Mouse (Mus musculus) thymus, adult 2 months (tissue): ENCODE measurements around the gene Atg16l2. TPM values are rescaled to one million over a fixed set of nuclear protein-coding genes. Genes with fewer than 3 reads are reported as not detected.

Source experiments
- DNase-seq: peaks from one replicate; pipeline ENCODE4 v3.0.0; 2021
- H3K27ac ChIP-seq: fragments of 200-500 bp; 2 replicates; pipeline ENCODE4 v1.5.1; 2012; ENCODE audit warnings: low read length, control low read depth; ENCODE audit not compliant: control insufficient read depth, insufficient read depth
- H3K27me3 ChIP-seq: fragments of 200-500 bp; 2 replicates; pipeline ENCODE4 v1.6.1; 2012; ENCODE audit warnings: mild to moderate bottlenecking, low read length, moderate library complexity, mixed read lengths; ENCODE audit not compliant: control insufficient read depth, insufficient read depth
- H3K36me3 ChIP-seq: fragments of 200-500 bp; 2 replicates; pipeline ENCODE4 v1.6.1; 2012; ENCODE audit warnings: mild to moderate bottlenecking, low read length, moderate library complexity; ENCODE audit not compliant: control insufficient read depth, insufficient read depth
- H3K4me1 ChIP-seq: fragments of 200-500 bp; replicated peaks from 2 replicates; pipeline ENCODE4 v1.6.1; 2012; ENCODE audit warnings: low read length; ENCODE audit not compliant: control insufficient read depth, insufficient read depth
- H3K4me3 ChIP-seq: fragments of 200-500 bp; 2 replicates; pipeline ENCODE4 v1.5.1; 2012; ENCODE audit warnings: mild to moderate bottlenecking, low read length, control low read depth, moderate library complexity; ENCODE audit not compliant: control insufficient read depth, insufficient read depth
- CTCF ChIP-seq: fragments of 200-500 bp; IDR thresholded peaks from 2 replicates; pipeline ENCODE4 v1.5.1; 2012; ENCODE audit warnings: mild to moderate bottlenecking, control low read depth, low read length, moderate library complexity, borderline replicate concordance; ENCODE audit not compliant: control insufficient read depth, poor library complexity, insufficient read depth; ENCODE audit errors: extremely low read depth
- POLR2A ChIP-seq: fragments of 200-500 bp; IDR thresholded peaks from 2 replicates; pipeline ENCODE4 v1.6.1; 2012; ENCODE audit warnings: mild to moderate bottlenecking, low read length, control low read depth, moderate library complexity; ENCODE audit not compliant: control insufficient read depth, poor library complexity, insufficient read depth; ENCODE audit errors: extremely low read depth
- WGBS: fragments of 180-500 bp; shearing (Covaris S2); methylation state at CpG from one replicate; pipeline ENCODE4 v1.1.7; 2018; 5-methylcytosine and 5-hydroxymethylcytosine counted together
- polyA plus RNA-seq: library from polyadenylated mRNA; depleted of rRNA; stranded (reverse); fragments of >200 nt; gene quantifications from 2 replicates; pipeline ENCODE4 v1.2.3, GENCODE M21; 2012; rRNA removed

Gene Atg16l2
- 76.9 and 89.9 TPM in 2 replicates for polyA plus RNA-seq

DNA sequence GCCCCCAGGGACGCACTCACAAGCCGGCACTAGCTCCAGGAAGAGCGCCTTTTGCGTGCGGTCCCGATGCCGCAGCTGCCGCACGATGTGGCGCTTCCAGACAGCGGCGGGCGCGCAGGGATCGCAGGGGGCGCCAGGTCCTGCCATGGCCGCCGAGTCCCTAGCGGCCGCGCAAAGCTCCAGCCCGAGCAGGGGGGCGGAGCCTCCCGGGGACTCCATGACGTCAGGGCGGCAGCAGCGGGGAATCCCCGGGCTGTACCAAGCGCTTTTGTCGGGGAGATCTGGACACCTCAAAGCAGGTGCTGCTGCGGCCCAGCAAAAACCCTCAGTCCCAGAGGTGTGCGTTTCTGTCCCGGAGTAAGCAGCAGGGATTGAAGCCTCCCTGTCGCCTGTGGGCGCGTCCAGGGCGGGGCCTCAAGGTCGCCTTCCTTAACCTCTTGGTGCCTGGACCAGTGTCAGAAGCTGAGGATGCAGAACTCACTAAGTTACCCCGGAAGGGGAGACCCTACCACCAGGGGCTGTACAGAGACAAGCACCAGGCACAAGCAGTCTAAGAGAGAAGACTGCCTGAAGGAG, at the start of gene Atg16l2:
Atg16l2 (minus strand) TSS at position 371 of the 576 bp plus-strand sequence.
- no peaks in the 10 kb centered on the region for H3K27me3 ChIP-seq
- peak; percentile 96 for DNase-seq
- H3K4me1 ChIP-seq, result peaks cover 28% of the 10 kb centered on the region
- peak within 1 kb of the TSS; percentile 84 for H3K27ac ChIP-seq
- under 1% methylated on average over 39 of the region's 39 CpGs for WGBS
- no peaks in the 10 kb centered on the region for H3K36me3 ChIP-seq
- peak within 1 kb of the TSS; percentile 86 for H3K4me3 ChIP-seq
- TF ChIP-seq CTCF, result peak; percentile 70; the same call in 1 of the 2 replicates
- peak; percentile 78 for TF ChIP-seq POLR2A

DNA sequence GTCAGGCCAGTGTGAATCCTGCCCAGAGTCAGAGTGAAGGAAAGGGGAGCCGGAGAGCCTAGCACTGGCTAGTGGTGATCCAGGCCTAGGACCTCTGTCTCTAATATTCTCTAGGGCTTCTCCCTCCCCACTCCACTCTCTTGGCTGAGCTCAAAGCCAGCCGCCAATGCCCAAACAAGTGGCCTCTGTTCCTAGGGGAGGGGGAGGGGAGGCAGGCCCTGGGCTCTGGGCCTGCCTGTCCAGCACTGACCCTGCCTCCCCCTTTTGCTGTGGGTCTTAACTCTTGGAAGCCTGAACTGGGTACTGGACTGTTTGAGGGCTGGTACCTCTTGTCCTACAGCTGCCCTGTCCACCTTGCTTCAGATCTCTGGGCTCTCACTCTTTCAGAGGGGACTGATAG, 47.8 kb upstream of the Atg16l2 start:
- Histone ChIP-seq H3K4me1 (peaks cover 46% of the 10 kb centered on the region), H3K4me3 (no peak overlapping the region), H3K36me3 (no peaks in the 10 kb centered on the region), H3K27me3 (no peaks in the 10 kb centered on the region), H3K27ac (no peak overlapping the region)
- DNase-seq, result no peak
- 90% methylated on average over 2 of the region's 2 CpGs for WGBS
- TF ChIP-seq CTCF, result no peak
- TF ChIP-seq POLR2A, result no peak

DNA sequence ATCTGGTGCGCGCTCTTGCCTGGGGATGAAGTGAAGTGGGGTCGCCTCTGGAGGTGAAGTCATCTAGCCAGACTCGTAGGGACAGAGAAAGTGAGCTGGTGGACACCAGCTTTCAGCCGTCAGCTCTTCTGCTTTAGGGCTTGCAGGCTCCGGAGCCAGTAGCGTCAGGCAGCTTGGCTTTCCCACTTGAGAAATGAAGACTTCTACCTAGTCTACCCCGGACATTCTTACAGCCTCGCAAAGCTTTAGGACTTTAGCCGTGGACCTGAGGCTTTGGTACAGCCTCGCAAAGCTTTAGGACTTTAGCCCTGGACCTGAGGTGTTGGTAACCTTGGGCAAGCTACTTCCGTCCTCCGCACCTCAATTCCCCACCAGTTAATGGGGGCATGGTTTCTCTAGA, 46.3 kb upstream of the Atg16l2 start:
- TF ChIP-seq CTCF (no peak), POLR2A (no peak)
- DNase-seq, result no peak
- peak overlapping the region; percentile 93 for H3K4me3 ChIP-seq
- H3K27ac ChIP-seq, result no peak overlapping the region
- 1% methylated on average over 13 of the region's 13 CpGs for WGBS
- H3K27me3 ChIP-seq, result no peaks in the 10 kb centered on the region
- peaks cover 43% of the 10 kb centered on the region for H3K4me1 ChIP-seq
- H3K36me3 ChIP-seq, result no peaks in the 10 kb centered on the region

DNA sequence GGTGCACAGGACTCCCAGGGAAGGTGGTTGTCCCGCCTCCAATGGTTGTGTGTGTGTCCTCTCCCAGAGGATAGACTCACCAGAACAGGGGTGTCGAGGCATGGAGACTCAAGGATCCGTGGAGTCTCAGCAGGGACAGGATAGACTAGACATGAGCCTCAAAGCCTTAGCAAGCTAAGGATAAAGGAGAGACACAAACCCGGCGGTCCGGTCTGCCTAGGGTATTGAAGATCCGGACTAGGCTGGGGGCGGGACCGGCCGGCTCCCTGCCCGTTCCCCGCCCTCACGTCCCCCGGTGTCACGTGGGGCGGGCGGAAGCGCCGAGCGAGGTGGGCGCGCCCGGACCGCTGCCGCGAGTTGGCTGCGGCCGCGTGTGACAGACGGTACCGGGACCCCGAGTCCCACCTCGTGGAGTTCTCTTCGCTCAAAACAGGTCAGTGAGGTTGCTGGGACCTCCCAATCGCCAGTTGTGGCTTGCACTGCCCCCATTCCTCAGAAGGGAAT, 45.8 kb upstream of the Atg16l2 start, which contains the start of gene Arap1:
Arap1 (plus strand) TSS at position 301 of the 504 bp plus-strand sequence.
- Histone ChIP-seq H3K27me3 (no peaks in the 10 kb centered on the region), H3K4me1 (peaks cover 48% of the 10 kb centered on the region), H3K36me3 (no peaks in the 10 kb centered on the region), H3K27ac (no peak within 1 kb of the TSS), H3K4me3 (peak within 1 kb of the TSS; percentile 93)
- peak; percentile 24; the same call in 1 of the 2 replicates for TF ChIP-seq POLR2A
- no peak for TF ChIP-seq CTCF
- DNase-seq, result peak; percentile 70
- WGBS, result under 1% methylated on average over 35 of the region's 35 CpGs

DNA sequence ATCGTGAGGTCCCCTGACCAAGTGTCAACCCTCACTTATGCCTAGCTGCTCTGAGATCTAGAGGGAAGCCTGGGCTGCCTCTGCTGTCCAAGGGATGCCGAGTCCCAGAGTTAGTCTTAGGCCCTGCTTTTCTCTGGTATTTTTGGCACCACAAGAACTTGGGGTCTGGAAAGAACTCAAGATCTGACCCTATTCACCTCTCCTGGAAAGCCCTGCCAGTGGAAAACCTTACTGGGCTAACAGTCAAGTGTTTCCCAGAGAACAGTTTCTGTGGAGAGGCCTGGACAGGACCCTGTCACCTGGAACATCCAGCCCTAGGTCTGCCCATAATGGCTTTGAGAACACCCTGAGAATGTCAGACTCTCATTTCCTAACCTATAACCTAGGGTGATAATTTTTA, 44.9 kb upstream of the Atg16l2 start:
- Histone ChIP-seq H3K4me1 (peaks cover 56% of the 10 kb centered on the region), H3K36me3 (no peaks in the 10 kb centered on the region), H3K27me3 (no peaks in the 10 kb centered on the region), H3K4me3 (no peak overlapping the region), H3K27ac (no peak overlapping the region)
- TF ChIP-seq CTCF (no peak), POLR2A (no peak)
- DNase-seq, result no peak
- WGBS, result 93% methylated on average over 2 of the region's 2 CpGs

DNA sequence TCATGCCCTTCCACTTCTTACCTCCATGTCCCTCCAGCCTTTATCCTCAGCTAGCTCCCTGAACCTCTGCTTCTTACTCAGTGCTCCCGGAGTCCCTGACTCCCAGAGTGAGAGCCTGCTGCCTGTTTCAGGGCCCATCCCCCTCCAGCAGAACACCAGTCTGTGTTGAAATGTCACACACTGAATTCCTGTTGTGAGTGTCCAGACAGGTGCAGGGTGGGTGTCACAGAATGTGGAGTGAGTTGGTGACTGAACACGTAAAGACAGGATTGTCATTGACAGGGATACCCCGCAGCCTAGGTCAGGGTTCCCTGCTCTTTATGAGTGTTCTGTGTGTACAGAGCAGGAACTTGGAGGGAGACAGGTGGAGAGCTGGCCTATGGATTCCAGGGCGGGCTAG, 42.8 kb upstream of the Atg16l2 start:
- no peak overlapping the region for H3K4me3 ChIP-seq
- H3K4me1 ChIP-seq, result peaks cover 75% of the 10 kb centered on the region

DNA sequence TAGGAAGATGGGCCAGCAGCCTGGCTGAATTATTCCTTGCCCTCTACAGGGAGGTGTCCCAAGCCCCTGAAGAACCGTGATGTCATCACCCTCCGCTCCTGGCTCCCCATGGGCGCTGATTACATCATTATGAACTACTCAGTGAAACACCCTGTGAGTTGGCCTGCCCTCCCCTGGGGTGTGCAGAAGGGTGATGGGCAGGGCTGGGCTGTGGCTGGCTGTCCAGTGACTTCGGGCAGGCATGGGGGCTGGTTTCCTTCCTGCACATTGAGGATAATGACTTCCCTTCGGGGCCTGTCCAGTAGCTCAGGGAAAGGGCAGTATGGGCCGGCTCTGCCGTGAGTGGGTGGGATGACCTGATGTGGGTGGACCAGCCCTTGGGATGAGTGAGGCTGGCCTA, 41.1 kb upstream of the Atg16l2 start:
- H3K36me3 ChIP-seq, result no peaks in the 10 kb centered on the region
- H3K27ac ChIP-seq, result no peak overlapping the region
- WGBS, result 69% methylated on average over 7 of the region's 7 CpGs
- no peak overlapping the region for H3K4me3 ChIP-seq
- DNase-seq, result no peak
- peaks cover 62% of the 10 kb centered on the region for H3K4me1 ChIP-seq
- TF ChIP-seq CTCF (no peak), POLR2A (no peak)
- H3K27me3 ChIP-seq, result no peaks in the 10 kb centered on the region

More for the DNA sequence above, 42.8 kb upstream of the Atg16l2 start:
- TF ChIP-seq POLR2A (no peak), CTCF (no peak)
- Histone ChIP-seq H3K27ac (no peak overlapping the region), H3K36me3 (no peaks in the 10 kb centered on the region), H3K27me3 (no peaks in the 10 kb centered on the region)
- WGBS, result 90% methylated on average over 4 of the region's 4 CpGs
- DNase-seq, result no peak
